Mouse (Mus musculus): Measurements from ENCODE around the gene Ahdc1.
"Not testable (repeated sequence)": the region's sequence is repeated elsewhere in the genome, so short reads cannot be mapped to it uniquely, and the experiment has no call there.

The Ahdc1 gene

GRCm38 (mm10) chr4:133079416-133080113 is 68.5 kb downstream of the Ahdc1 start:
- no peak for DNase-seq (ENCODE audit: low spot score)

DNA sequence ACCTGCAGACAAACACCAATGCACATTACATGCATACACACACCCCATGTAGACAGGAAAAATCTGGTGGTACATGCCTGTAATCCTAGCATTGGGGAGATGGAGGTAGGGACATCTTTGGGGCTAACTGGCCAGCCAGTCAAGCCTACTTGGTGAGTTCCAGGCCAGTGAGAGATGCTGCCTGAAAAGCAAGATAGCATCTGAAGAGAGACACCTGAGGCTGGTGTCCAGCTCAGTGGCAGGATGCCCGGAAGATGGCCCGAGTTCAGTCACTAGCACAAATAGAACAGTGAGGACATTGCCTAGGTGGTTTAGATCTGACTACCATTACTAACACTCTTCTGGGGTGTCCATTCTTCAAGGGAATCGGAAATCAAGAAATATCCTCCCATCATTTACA is 69.8 kb downstream of the Ahdc1 start:
- no peak for DNase-seq (ENCODE audit: low spot score)

DNA sequence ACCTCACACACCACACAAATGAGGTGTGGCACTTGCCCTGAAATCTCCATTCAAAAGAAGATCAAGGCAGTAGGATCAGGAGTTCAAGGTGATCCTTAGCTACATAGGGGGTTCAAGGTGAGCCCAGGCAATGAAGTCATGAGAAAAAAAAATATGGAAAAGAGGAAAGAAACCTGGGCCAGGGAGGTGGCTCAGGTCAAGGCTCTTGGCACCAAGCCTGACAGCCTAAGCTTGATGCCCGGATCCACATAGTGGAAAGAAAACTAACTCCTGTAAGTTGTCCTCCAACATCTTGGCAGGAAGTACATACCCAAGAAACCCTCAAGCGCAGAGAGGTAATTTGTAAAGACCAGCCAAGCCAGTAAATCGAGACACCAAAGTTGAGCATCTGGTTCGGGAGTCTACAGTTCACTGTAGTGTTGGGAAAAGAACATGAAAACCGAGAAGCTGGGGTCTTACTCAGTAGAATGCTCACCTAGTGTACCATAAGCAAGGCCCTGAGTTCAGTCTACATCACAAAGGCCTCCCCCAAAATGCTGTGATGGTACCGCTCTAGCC is 71.2 kb downstream of the Ahdc1 start:
- no peak for DNase-seq (ENCODE audit: low spot score)

DNA sequence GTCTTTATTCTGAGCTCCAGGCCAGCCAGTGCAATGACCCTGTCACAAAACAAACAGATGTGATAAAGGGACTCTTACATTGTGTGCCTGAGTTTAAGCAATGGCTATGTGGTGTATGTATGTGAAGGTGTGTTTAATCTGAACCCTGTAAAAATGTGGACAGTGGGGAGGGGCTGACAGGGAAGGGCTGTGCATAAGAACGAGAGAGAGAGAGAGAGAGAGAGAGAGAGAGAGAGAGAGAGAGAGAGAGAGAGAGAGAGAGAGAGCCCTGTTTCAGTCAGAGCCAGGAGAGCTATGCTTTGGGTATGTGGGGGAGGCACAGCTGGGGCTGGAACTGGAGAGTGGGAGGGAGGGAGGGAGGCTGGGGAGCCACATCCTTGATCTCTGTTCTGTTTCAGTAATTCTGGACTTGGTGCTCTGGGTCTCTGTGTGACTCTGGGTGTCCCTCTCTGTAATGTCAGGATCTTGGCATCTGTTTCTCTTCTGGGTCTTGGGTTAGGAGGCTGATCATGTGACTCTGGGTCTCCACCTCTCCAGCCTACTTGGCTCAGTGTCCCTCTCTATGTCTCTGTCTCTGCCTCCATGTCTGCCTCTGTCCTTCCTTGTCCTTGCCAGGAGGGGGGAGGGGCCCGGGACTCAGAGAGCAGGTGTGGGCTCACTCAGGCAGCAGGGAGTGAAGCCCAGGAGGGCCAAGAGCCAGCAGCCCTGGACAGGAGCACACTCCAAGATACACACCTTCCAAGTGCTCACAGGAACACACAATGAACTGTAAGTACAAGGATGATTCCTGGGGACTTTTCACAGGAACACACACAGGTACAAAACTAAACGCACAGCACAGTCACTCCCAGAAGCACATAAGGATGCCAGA is 73.2 kb downstream of the Ahdc1 start:
- no peak for DNase-seq (ENCODE audit: low spot score)

DNA sequence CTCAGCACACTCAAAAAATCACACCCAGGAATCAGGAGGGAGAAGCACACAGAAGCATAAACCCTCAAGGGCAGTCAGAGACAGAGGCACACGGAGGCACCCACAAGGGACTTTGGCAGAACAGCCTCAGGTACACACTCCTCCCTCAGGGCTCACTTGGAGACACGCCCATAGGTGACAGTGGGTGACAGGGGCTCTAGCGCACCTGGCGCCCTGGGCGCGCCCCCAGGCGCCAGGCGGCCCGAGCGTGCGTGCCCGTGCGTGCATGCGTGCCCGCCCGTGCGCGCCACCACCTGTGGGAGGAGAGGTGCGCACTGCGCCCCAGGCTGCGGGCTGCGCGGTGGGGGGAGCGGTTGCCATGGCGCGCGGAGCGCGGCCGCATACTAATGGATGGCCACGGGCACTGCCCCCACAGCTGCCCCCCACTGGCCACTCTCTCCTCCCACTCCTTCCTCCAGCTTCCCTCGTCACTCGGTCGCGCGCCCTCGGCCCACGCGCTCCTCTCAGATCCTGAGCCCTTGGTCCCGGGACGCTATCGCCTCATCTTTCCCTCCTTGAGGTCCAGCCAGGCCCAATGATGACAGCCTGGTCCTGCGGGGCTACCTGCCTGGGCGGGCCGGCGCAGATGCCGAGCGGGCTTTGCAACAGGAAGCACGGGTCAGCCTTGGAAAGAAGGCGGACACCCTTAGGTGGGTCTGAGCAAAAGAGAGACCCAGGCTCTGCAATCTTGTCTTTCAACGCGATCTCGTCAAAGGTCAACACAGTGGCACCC is 74.1 kb downstream of the Ahdc1 start:
- DNase-seq (ENCODE audit: low spot score) = no peak

- no peak for DNase-seq (ENCODE audit: low spot score)
Measured at GRCm38 (mm10) chr4:133085783-133086342, 74.8 kb downstream of the Ahdc1 start.

DNA sequence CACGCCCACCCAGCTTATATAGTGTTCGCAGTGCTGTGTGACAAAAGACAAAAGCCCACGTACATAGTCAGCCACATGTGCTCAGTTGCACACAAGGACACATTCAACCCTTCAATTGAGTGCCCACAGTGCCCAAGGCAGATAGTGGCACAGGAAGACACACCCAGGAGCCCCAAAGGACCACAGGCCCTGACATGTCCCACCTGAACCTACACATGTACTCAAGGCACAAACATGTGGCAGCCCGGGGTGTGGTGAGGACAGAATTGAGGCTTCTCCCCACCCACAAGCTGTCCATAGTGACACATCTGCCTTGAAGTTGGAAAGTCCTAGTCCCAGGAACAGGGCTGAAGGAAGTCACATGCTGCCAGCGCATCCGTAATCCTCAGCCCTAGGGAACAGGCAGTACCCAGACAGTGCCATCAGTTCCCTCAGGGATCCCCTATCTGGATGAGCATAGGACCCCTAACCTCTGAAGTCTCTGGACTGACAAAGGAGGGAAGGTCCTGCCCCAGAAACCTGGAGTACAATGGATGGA is 76.2 kb downstream of the Ahdc1 start:
- no peak for DNase-seq (ENCODE audit: low spot score)

- DNase-seq (ENCODE audit: low spot score) = no peak
Measured at GRCm38 (mm10) chr4:133087835-133088234, 76.8 kb downstream of the Ahdc1 start.

- no peak for DNase-seq (ENCODE audit: low spot score)
Measured at GRCm38 (mm10) chr4:133089319-133089718, 78.3 kb downstream of the Ahdc1 start.

DNA sequence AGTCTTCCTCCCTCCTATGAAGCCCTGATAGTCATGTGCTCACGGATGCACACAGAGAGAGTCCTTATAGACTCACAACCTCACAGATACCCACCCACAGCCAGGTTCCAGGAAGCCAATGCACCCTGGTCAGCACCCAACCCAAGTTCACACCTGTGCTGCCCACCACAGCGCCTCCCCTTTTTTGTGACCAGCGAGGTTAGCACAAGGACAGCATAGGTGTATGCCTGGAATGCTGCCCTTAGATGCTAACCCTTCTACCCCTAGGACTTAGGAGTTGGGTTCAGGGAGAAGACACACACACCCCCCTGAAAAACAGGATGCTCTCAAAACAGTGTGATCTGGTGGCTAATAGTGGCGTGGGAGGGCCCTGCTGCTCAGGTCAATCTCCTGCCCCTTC is 78.7 kb downstream of the Ahdc1 start:
- DNase-seq (ENCODE audit: low spot score) = no peak

DNA sequence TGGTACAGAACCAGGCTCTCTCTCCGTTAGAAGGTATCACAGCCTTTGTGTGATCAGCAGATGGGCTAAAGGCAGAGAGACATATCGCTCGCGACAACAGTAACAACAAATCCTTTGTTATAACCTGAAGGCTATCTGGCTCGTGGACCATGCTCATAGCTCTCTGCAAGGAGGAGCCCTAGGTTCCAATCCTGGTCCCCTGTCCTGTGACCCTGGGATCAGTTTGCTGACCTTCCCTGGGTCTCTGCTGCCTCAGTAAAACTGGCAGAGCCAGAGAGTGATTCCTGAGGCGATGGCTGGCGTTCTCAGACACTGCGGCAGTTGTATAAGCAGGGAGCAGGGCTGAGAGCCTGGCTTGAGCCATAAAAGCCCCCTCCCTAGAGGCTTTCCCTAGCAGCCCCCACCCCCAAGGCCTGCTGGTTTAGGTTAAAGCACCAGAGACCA is 79.2 kb downstream of the Ahdc1 start:
- DNase-seq (ENCODE audit: low spot score) = no peak

- no peak for DNase-seq (ENCODE audit: low spot score)
Measured at GRCm38 (mm10) chr4:133090720-133091458, 79.8 kb downstream of the Ahdc1 start.

GRCm38 (mm10) chr4:133091459-133091785 is 80.4 kb downstream of the Ahdc1 start:
- DNase-seq (ENCODE audit: low spot score) = no peak

DNA sequence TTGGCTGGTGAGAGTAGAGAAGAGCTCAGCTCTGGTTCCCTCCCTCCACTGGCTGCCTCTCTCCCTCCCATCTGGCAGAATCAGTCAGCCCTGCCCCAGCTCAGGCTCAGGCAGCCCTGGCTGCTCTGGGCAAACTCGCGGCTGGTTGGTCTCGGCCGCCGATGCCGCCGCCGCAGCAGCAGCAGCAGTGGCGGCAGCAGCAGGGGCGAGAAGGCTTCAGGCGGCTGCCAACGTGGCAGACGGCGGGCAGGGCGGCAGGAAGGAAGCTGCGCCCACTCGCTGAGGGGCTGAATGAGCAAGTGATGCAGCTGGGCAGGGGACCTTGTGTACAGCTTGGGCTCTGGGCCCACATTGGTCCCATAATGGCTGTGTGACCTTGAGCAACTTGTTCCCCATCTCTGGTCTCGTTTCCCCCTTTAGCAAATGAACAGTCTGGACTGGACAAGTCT is 81.4 kb downstream of the Ahdc1 start:
- no peak for DNase-seq (ENCODE audit: low spot score)

DNA sequence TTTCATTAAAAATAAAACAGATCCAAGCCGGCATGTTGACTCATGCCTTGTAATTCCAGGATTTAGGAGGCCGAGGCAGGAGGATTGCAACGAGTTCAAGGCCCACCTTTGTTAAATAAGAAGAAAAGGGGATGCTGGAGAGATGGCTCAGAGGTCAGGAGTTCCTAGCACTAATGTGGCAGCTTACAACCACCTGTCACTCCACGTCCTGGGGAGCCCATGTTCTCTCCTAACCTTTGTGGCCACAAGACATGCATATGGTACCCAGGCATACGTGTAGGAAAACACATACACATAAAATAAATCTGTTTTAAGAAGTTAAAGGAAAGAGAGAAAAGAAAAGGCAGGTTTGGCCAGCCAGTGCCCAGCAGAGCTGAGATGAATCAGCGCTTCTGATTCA is 82.0 kb downstream of the Ahdc1 start:
- no peak for DNase-seq (ENCODE audit: low spot score)

- DNase-seq (ENCODE audit: low spot score) = no peak
Measured at GRCm38 (mm10) chr4:133093481-133094033, 82.5 kb downstream of the Ahdc1 start.

DNA sequence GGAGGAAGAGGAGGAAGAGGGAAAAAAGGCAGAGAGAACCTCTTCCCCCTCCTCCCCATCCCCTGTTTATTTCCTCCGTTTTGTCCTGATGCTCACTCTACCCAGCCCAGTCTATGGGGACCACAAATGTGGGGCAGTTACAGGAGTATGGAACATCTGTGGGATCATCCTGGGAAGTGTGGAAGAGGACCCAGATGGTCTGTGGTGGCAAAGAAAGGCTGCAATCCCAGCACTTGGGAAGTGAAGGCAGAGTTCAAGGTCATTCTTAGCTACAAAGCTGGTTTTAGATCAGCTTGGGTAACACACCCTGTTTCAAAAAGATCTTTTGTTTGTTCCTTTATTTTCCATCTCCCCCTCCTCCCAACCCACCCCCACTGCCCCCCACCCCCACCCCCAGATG is 83.2 kb downstream of the Ahdc1 start:
- DNase-seq (ENCODE audit: low spot score) = no peak

GRCm38 (mm10) chr4:133094936-133095733 is 84.1 kb downstream of the Ahdc1 start:
- DNase-seq (ENCODE audit: low spot score) = no peak

DNA sequence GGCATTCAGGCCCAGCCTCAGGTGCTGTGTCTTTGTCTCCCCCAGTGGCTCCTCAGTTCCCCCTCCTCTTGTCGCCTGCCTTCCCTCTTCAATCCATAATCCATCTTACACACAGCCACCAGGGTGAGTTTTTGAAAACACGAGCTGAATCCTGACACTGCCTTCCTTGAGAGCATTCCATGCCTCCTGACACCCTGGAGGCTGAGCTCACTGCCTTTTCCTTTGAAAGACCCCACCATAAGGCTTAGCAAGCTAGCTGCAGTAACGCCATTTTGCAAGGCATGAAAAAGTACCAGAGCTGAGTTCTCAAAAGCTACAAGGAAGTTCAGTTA is 84.6 kb downstream of the Ahdc1 start:
- not testable (repeated sequence) for DNase-seq (ENCODE audit: low spot score)

DNA sequence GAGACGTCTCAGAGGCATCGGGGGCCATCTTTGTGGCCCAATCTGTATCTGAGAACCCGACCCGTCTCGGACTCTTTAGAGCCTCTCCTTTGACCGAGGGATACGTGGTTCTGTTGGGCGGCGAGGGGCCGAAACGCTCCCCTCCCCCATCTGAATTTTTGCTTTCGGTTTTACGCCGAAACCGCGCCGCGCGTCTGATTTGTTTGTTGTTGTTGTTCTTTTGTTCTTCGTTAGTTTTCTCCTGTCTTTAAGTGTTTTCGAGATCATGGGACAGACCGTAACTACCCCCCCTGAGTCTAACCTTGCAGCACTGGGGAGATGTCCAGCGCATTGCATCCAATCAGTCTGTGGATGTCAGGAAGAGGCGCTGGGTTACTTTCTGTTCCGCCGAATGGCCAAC is 85.6 kb downstream of the Ahdc1 start:
- not testable (repeated sequence) for DNase-seq (ENCODE audit: low spot score)

Measured in ovary, postnatal 14 days (tissue).